Mouse (Mus musculus) heart, adult 2 months (tissue): Measurements from ENCODE around the gene Ccer2. TPM values are rescaled to one million over a fixed set of nuclear protein-coding genes. Genes with fewer than 3 reads are reported as not detected.

Experiments
- DNase-seq, 2 experiments: peaks; one replicate each; pipeline ENCODE4 v3.0.0; 2021
- H3K27ac ChIP-seq: fragments of 200-600 bp; 2 replicates; pipeline ENCODE4 v1.8.1; 2022
- H3K27me3 ChIP-seq: fragments of 200-500 bp; 2 replicates; pipeline ENCODE4 v1.6.1; 2012; ENCODE audit warnings: mild to moderate bottlenecking, low read length, inconsistent platforms, mixed read lengths; ENCODE audit not compliant: control insufficient read depth, insufficient read depth
- H3K36me3 ChIP-seq: fragments of 200-500 bp; 2 replicates; pipeline ENCODE4 v1.6.1; 2012; ENCODE audit warnings: low read length, inconsistent platforms; ENCODE audit not compliant: control insufficient read depth, insufficient read depth
- H3K4me1 ChIP-seq: fragments of 200-500 bp; 2 replicates; pipeline ENCODE4 v1.6.1; 2011; ENCODE audit warnings: low read length; ENCODE audit not compliant: control insufficient read depth, insufficient read depth
- H3K4me3 ChIP-seq: fragments of 200-600 bp; 2 replicates; pipeline ENCODE4 v1.8.1; 2022
- H3K79me2 ChIP-seq: fragments of 200-500 bp; replicated peaks from 2 replicates; pipeline ENCODE4 v1.6.1; 2012; ENCODE audit warnings: mild to moderate bottlenecking, inconsistent platforms, low read length, moderate library complexity, mixed read lengths; ENCODE audit not compliant: control insufficient read depth, insufficient read depth
- H3K9ac ChIP-seq: fragments of 200-500 bp; 2 replicates; pipeline ENCODE4 v1.6.1; 2012; ENCODE audit warnings: low read depth, mild to moderate bottlenecking, control low read depth, inconsistent platforms, low read length, mixed read lengths
- CTCF ChIP-seq: fragments of 200-600 bp; IDR thresholded peaks from 2 replicates; pipeline ENCODE4 v1.8.1; 2022; ENCODE audit warnings: antibody characterized with exemption, mild to moderate bottlenecking, moderate library complexity
- EP300 ChIP-seq: fragments of 200-500 bp; IDR thresholded peaks from 2 replicates; pipeline ENCODE4 v1.6.1; 2011; ENCODE audit warnings: low read depth, low read length, control low read depth; ENCODE audit not compliant: insufficient read depth
- POLR2A ChIP-seq: fragments of 200-500 bp; IDR thresholded peaks from 2 replicates; pipeline ENCODE4 v1.6.1; 2011; ENCODE audit warnings: mild to moderate bottlenecking, low read depth, low read length, control low read depth; ENCODE audit not compliant: insufficient read depth
- WGBS: fragments of 180-500 bp; shearing (Covaris S2); methylation state at CpG from one replicate; pipeline ENCODE4 v1.1.7; 2018; 5-methylcytosine and 5-hydroxymethylcytosine counted together
- intact Hi-C: fragments of 180-260 bp; cut with DNase I; formaldehyde crosslinking; loops from one replicate; pipeline ENCODE4 v1.15.1; 2025
- polyA plus RNA-seq: library from polyadenylated mRNA; depleted of rRNA; stranded (reverse); fragments of >200 nt; gene quantifications from 2 replicates; pipeline ENCODE4 v1.2.3, GENCODE M21; 2012
- total RNA-seq, 2 experiments: library from RNA; stranded (reverse); gene quantifications; 2 replicates each; pipeline ENCODE4 v1.2.3; 2021

Gene Ccer2
- total and polyA plus RNA-seq, 3 experiments, result not detected

DNA sequence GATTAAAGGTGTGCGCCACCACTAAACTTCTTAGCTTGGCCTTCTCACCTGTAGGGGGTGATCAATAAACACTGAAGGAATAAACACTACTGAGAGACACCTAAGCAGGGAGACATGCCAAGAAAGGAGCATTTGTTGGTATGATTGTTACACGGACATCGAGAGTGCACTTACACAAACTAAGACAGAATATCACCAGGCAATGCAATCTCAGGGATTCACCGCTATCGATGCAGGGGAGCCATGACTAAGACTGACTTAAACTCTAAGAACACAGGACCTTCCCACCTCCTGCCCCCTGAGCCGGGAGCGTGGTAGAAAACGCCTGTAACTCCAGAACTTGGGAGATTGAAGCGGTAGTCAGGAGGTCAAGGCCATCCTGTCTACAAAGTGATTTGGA lies 15.0 kb upstream of the Ccer2 start:
- Histone ChIP-seq H3K4me3 (peak overlapping the region; percentile 93), H3K9ac (peak overlapping the region; percentile 81), H3K4me1 (peaks cover 5% of the 10 kb centered on the region), H3K27ac (peak overlapping the region; percentile 97), H3K36me3 (no peaks in the 10 kb centered on the region), H3K27me3 (no peaks in the 10 kb centered on the region), H3K79me2 (no peaks in the 10 kb centered on the region)
- no peak for DNase-seq
- WGBS, result 28% methylated on average over 9 of the region's 9 CpGs
- TF ChIP-seq CTCF (no peak), EP300 (no peak), POLR2A (no peak)
- intact Hi-C loops, result no loop called here

DNA sequence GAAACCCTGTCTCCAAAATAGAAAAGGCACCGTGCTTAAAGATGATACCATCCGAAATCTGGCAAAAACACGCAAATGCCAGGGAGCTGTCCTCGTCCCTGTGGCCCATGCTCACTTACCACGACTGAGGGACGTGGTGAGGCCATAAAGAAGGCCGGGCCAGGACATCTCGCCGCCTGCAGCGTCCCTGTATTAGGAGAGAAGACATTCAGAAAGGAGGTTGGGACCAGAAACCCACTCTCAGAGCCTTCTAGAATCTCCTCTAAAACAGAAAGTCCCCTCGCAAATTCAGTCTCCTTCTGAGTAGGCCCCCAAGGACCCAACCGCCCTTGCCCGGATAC lies 14.6 kb upstream of the Ccer2 start:
- Histone ChIP-seq H3K27ac (peak overlapping the region; percentile 97), H3K36me3 (no peaks in the 10 kb centered on the region), H3K27me3 (no peaks in the 10 kb centered on the region), H3K4me3 (peak overlapping the region; percentile 93), H3K79me2 (no peaks in the 10 kb centered on the region), H3K4me1 (peaks cover 5% of the 10 kb centered on the region), H3K9ac (peak overlapping the region; percentile 81)
- intact Hi-C loops, result no loop called here
- TF ChIP-seq CTCF (no peak), POLR2A (no peak), EP300 (no peak)
- DNase-seq, result no peak
- WGBS, result 2% methylated on average over 13 of the region's 13 CpGs

DNA sequence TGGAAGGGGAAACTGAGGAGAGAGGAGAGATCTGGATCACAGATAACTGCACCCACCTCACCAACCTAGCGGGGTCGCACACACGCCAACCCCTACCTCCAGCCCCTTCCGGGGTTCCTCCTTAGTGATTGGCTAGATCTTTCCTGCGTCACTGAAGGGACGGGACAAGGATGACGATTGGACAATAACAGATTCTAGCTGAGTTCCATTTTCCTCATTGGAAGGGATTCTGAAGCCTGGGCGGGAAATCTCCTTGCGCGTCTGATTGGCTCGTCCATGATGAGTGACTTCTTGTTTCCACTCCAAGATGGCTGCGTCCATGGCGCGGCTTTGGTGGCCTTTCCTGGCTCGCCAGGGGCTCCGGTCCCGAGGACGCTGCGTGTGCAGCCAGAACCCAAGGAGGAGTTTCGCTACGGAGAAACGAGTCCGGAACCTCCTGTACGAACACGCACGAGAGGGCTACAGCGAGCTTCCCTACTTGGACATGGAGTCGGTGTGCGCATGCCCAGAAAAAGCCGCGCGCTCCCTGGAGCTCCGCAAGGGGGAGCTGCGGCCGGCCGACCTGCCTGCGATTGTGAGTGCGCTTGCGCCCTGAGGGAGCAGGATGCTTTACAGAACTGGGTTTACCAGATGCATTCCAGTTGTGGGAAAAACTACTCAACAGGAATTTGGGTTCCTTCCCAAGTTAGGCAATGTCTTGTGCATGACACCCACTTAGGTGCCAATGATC lies 14.1 kb upstream of the Ccer2 start, which contains the start of the genes Mrps12 and Sars2:
Mrps12 (minus strand) TSS at position 112 of the 730 bp plus-strand sequence.
Sars2 (plus strand) TSS at position 284 of the 730 bp plus-strand sequence.
- Histone ChIP-seq H3K4me1 (peaks cover 5% of the 10 kb centered on the region), H3K27ac (peak within 1 kb of the TSS; percentile 97), H3K4me3 (peak within 1 kb of the TSS; percentile 93), H3K36me3 (no peaks in the 10 kb centered on the region), H3K79me2 (no peaks in the 10 kb centered on the region), H3K27me3 (no peaks in the 10 kb centered on the region), H3K9ac (peak within 1 kb of the TSS; percentile 81)
- peak; percentile 96 to 98 for DNase-seq
- intact Hi-C loops, result no loop called here
- TF ChIP-seq POLR2A (peak; percentile 97), CTCF (peak; percentile 99; the same call in 1 of the 2 replicates), EP300 (no peak)
- WGBS, result under 1% methylated on average over 39 of the region's 39 CpGs

DNA sequence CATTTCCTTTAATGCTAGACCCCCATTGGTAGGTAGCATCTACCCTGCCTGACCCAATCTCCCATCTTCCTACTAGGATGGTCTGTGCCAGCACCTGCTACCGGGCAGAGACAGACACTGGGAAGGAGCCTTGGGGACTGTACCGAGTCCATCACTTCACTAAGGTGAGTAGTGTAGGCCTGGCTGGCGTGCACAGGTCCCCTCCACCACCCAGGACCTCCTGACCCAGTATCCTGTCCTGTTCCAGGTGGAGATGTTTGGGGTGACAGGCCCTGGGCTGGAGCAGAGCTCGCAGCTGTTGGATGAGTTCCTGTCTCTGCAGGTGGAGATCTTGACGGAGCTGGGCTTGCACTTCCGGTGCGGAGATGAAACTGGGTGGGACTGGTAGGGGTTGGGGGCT lies 6.0 kb upstream of the Ccer2 start:
- intact Hi-C loops, result no loop called here

DNA sequence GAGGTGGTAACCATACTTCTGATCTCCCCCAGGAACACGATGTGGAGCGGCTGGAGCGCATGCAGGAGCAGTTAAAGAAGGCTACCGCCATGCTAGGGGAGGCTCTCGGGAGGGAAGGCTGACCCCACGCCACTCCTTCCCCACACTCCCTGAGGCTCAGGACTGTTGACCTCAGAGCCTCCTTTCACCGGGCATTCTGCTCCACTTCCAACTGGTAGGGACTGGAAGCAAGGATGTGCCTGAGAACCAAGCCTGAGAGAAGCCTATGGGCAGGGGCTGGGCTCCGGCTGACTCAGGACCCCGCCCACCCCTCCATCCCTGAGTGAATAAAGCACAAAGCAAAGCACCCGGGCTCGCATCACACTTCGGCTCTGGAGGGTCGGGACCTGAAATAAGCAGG lies 2.6 kb downstream of the Ccer2 start:
- DNase-seq, result no peak
- H3K9ac ChIP-seq, result no peak overlapping the region
- intact Hi-C loops, result no loop called here
- no peaks in the 10 kb centered on the region for H3K36me3 ChIP-seq
- 83% methylated on average over 13 of the region's 13 CpGs for WGBS
- no peak overlapping the region for H3K4me3 ChIP-seq
- no peak for TF ChIP-seq POLR2A
- no peak for TF ChIP-seq CTCF
- no peak for TF ChIP-seq EP300
- H3K4me1 ChIP-seq, result no peaks in the 10 kb centered on the region
- H3K27ac ChIP-seq, result no peak overlapping the region
- H3K79me2 ChIP-seq, result no peaks in the 10 kb centered on the region
- H3K27me3 ChIP-seq, result no peaks in the 10 kb centered on the region; the same call in 1 of the 2 replicates

More for the DNA sequence above, 6.0 kb upstream of the Ccer2 start:
- no peak overlapping the region for H3K27ac ChIP-seq
- no peak overlapping the region for H3K4me3 ChIP-seq
- H3K27me3 ChIP-seq, result no peaks in the 10 kb centered on the region
- DNase-seq, result no peak
- no peaks in the 10 kb centered on the region for H3K4me1 ChIP-seq
- no peak overlapping the region for H3K9ac ChIP-seq
- no peaks in the 10 kb centered on the region for H3K36me3 ChIP-seq
- TF ChIP-seq POLR2A (no peak), EP300 (no peak), CTCF (no peak)
- no peaks in the 10 kb centered on the region for H3K79me2 ChIP-seq
- WGBS, result 92% methylated on average over 7 of the region's 7 CpGs

DNA sequence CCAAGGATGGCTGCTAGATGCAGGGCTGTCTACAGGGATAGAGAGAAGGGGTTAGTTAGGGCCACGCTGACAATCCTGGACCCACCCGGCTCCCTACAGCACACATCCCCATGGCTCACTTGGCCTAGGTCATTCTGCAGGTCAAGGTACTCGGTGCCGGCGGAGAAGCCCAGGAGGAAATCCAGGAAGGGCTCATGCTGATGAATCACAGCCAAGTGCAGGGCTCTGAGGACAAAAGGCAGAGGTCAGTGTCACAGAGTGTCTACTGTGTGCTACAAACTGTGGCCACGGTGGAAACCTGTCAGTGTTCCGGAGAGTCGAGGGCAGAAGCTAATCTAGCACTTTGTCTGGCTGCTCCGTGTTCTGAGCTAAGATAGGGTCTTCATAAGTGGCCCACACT lies 5.9 kb downstream of the Ccer2 start:
- intact Hi-C loops, result no loop called here
- H3K27me3 ChIP-seq, result no peaks in the 10 kb centered on the region
- no peak overlapping the region for H3K27ac ChIP-seq
- WGBS, result 75% methylated on average over 9 of the region's 9 CpGs
- peaks cover 4% of the 10 kb centered on the region for H3K4me1 ChIP-seq
- no peak overlapping the region for H3K9ac ChIP-seq
- no peak for DNase-seq
- peaks cover under 1% of the 10 kb centered on the region for H3K79me2 ChIP-seq
- H3K4me3 ChIP-seq, result no peak overlapping the region
- no peaks in the 10 kb centered on the region for H3K36me3 ChIP-seq
- TF ChIP-seq CTCF (no peak), EP300 (no peak), POLR2A (no peak)
